Mouse (Mus musculus) gastrocnemius, postnatal 10 days (tissue): ENCODE results near the gene 2310033P09Rik. TPM values are rescaled to one million over a fixed set of nuclear protein-coding genes. Genes with fewer than 3 reads are reported as not detected.
A peak's percentile ranks its signal among the peaks of the same experiment; 100 is the strongest.
"Not testable (repeated sequence)": the region's sequence is repeated elsewhere in the genome, so short reads cannot be mapped to it uniquely, and the experiment has no call there.

Experiments used
- DNase-seq: peaks from one replicate; pipeline ENCODE4 v3.0.0; 2021; ENCODE audit warnings: mixed read lengths
- total RNA-seq, 2 experiments: library from RNA; stranded (reverse); gene quantifications; 2 replicates each; pipeline ENCODE4 v1.2.3; 2021

The 2310033P09Rik gene
- total RNA-seq, 2 experiments from 2014 or later = 6.1 to 6.3 TPM

DNA sequence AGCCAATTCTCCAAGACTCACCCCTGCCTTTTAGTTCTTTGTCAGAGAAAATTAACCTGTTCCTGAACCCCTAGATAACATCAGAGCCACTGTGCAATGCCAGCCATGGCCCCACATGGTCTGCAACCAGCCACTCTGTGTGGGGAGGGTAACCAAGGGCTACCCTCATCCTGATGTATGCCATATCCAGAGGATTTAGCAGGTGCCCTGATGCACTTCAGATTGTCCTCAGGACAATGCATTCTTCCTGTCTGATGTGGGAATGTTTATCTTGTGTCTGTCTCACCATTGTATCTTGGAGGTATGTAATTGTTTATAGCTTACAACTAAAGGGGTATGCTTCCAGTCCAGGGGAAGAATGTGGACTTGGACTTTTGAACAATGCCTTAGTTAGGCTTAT is 11.9 kb upstream of the 2310033P09Rik start:
- no peak for DNase-seq

DNA sequence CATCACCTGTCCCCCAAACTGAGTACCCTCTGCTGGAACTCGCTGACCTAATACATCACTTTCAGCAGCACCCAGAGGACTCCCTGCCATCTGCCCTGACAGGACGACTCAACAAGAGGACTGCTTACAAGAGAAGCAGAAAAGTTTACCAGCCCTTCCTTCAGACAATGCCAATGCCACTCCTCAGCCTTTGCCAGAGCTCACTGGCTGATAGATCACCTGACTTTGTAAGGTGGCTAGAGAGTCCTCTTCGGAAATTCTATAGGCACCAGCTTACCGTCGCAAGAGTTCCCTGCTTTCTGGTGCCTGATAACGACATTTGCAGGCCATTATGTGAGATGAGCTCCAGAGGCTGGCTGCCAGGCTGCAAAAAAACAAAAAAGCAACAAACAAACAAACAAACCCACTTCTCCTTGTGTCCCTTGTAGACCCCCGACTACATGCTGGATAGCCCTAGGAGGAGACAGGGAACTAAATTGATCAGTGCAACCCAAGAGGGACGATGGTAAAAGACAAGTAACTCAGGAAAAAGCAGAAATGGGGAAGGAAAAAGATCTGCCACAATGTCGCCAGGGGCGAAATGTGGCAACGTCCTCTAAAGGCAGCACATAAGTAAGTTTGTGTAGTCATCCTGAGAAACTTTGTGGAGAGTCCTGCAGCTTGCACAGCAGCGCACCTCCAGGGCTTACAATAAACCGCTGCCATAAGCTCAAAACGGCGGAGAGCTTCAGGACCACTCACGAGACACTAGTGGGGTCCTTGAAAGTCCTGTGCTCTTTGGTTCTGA is 6.7 kb upstream of the 2310033P09Rik start:
- no peak for DNase-seq

DNA sequence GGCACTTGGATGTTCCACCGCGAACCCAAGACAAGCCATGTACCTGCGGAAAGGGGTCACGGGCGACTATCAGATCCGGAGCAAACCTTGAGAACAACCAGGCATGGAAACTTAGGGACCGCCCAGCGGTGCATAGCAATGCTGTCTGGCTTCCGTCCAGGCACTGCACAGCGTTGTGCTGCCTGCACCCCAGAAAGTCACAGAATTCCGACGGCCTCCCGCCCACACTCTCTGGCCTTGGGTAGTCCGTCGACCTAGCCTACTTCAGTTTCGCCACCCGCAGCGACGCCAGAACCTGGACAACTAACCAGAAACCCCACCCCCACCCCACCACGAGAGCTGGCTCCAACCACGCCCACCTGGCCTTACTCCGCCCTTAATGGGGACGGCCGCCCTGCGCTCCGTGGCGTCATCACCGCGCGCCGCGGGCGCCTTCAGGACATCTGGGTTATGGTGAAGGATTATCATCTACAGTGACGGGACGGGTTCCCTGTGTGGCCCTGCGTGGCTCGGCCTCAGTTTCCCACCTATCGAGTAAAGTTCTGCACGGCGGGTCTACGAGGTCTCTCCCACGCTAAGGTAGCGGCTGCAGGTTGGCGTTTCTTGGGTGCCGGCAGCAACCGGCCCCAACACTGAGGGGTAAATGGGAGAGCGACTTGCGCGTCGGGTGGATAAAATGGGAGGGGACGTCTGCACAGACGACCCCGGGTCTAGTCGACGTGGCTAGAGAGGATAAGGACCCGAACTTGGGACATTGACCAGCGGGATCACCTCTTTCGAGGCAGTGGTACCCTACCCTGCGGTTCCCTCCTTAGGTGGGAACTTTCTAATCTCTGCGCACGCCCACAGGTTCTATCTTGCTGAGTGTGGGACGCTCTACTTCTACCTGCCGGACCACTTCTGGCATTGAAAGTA is 5.8 kb upstream of the 2310033P09Rik start, which contains the start of gene Mrpl55:
Gene Mrpl55, plus strand, starts transcription at position 406 of the 915 bp plus-strand sequence.
- peak; percentile 97 for DNase-seq

GRCm38 (mm10) chr11:59209003-59209441 is 901 bp downstream of the 2310033P09Rik start:
- peak; percentile 59 for DNase-seq

GRCm38 (mm10) chr11:59209580-59209979 is 1.5 kb downstream of the 2310033P09Rik start:
- no peak for DNase-seq

DNA sequence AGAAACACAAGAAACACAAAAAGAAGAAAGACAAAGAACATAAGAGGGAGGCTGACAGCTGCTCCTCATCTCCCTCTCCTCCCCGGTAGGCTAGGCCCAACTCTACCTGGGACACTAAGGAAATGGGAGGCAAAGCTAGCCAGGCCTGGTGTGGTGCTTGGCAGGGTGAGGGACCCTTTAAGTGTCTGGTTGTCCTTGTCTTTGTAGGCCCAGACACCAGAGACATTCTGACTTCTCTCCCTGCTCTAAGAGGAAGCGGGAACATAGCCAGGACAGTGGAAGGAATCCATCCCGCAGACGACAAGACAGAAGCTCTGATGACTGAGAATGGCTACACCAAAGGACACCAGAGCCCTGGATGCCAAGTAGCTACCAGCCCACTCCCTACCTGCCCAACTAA is 1.9 kb downstream of the 2310033P09Rik start:
- DNase-seq = no peak

DNA sequence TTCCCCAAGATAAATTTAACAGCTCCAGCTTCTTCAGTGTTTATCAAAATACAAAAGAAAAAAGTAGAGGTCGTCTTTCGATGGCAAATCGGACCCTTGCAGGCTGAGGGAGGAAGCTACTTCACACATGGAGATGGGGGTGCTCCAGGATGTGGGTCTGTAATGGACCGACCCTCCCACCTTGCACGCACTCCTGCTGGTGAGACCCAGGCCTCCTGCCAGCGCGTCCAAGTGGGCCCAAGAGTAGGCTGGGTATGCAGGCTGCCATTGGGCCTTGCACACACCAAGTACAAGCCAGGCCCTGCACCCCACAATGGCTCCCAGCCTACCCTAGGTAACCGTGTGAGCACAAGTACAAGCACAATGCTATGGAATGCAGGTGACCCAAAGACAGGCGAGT is 3.4 kb downstream of the 2310033P09Rik start:
- not testable (repeated sequence) for DNase-seq

- DNase-seq = not testable (repeated sequence)
Observed at GRCm38 (mm10) chr11:59212320-59212719, 4.2 kb downstream of the 2310033P09Rik start.

GRCm38 (mm10) chr11:59212892-59213494 is 4.9 kb downstream of the 2310033P09Rik start:
- no peak for DNase-seq

DNA sequence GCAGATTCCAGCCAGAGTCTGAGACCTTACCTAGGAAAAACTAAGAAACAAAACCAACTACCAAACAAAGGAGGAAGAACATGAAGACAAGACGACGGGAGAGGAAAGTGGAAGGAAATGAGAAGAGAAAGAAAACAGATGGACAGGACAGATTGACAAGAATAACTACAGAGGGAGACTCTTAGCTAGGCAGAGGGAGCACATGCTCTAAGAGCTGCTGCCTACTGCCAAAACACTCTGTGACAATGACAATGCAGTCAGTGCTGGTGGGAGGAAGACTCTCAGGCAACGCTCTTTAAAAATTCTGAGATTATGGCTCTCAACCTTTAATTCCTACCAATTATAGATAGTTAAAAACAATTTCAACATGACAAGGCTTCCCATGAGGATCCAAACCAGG is 8.8 kb downstream of the 2310033P09Rik start:
- no peak for DNase-seq

DNA sequence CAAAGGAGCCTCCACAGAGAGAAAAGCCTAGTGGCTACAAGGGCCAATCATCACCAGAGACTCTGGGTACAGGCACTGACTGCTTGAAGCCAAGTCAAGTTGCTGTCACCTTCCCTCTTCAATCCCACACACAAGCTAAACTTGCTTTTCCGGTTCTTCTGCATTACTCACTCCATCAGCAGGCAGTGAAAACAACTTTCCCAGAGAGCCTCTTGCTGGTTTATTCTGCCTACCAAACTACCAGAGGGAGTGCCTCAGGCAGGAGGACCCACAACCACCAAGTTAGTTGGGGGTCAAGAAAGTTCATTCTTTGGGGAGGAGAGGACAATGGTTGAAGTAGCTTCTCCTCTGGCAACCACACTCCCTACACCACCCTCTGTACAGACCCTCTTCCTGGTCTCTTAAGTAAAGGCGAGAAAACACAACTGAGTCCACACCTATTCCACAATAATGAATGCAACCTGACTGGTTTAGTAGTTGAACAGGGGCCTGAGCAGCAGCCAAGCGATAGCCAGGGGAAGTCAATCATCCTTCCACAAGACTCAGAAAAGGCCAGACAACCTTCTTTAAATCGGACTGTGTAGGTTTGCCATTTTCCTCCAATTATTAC is 10.4 kb downstream of the 2310033P09Rik start:
- DNase-seq = no peak

DNA sequence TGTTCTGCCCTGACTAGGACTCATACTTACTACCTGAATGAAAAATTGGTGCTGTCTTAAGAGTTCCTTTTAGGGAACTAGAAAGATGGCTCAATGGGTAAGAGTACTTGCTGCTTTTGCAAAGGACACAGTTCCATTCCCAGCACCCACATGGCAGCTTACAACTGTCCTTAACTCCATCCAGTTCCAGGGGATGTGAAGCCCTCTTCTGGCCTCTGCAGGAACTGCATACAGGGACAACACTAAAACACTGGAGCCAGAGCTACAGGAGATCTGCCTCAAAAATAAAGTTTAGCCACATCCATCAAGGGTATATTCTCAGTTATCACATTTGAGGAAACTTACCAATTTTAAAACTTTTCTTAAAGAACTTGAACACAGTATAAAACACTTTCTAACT is 10.9 kb downstream of the 2310033P09Rik start:
- DNase-seq = no peak

DNA sequence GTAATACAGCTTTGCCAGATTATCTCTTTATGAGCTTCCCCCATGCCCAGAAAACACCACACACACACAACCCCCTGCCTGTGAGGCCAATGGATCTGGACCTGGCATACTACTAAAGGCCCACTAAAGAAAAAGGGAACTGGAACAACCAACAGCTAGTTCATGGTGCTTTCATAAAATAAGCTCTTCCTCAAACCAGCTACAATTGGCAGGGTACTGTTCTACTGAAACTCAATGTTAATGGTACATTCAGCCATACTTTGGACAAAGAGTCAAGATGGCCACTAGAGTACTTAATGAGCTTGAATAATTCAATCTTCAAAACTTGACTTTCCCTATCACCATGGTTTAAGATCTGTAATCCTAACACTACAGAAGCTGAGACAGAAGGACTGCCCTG is 13.5 kb downstream of the 2310033P09Rik start:
- DNase-seq = no peak

DNA sequence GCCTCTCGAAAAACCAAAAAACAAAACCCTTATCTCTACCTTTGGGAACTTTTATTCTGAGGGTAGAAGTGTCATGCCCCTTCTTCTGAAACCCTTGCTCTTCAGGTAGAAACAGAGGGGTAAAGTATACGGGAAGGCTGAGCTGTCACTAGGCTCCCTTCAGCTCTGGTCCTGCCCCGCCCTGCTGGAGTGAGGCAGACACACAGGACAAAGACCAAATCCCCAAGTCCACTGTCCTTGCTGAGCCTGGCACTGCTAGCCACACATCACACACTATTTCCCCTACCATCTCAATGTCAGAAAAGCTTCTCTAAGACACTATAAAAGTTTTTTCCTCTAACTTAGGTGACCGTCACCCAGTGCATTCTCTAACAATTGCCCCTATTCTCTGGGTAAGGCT is 14.2 kb downstream of the 2310033P09Rik start:
- DNase-seq = no peak

- no peak for DNase-seq
Observed at GRCm38 (mm10) chr11:59224025-59224424, 15.9 kb downstream of the 2310033P09Rik start.

- DNase-seq = no peak
Observed at GRCm38 (mm10) chr11:59224470-59224869, 16.3 kb downstream of the 2310033P09Rik start.

DNA sequence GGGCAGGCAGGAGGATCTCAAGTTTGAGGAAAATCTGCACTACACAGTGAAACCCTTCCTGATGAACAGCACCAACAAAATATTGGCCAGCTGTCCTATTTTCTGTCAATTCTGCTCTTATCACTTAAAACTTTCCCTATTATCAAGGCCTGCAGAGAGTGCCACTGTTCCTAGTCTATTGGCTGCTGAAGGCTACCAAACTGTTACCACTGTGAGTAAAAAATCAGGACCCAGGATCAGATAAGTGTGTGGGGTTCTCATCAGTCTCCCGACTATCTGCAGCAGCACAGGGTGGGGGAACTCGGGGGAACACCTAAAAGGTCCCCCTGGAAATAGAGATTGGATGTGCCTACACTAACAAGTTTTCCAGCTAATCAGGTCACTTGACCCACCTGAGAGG is 17.0 kb downstream of the 2310033P09Rik start:
- DNase-seq = no peak

- no peak for DNase-seq
Observed at GRCm38 (mm10) chr11:59226251-59226650, 18.1 kb downstream of the 2310033P09Rik start.

DNA sequence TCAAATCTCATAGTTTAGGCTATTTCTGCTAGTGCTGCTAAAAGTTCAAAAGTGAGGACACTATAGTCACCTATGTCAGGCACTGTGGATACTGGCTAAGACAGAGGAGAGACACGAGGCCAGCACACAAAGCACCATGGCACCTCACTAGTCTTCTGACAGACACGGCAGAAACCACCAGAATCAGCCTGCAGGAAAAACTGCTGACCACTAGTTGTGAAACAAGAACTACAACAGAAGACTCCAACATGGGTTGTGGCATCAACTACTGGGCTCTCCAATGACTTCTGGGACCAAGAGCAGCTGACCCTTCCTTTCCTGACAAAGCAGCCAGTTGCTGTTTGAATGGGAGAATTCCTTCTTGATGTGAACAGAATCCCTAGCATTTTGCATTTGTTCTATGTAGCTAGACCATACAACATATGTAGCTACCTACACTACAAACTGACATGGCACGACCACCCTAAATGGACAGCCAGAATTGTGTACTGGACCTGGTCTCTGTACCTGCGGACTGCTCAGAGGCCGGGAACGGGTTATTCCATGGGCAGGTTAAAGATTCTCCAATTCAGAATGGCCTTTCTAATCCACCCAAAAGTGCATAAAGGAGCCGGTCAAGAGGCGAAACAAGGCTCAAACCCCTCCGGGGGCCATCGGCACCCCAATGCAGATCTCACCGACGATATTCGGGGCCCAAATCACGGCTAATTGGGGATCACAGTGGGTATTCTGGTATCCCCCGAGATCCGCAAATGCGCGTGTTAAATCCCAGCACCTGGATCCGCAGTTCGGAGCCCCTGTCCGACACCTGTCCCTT is 18.9 kb downstream of the 2310033P09Rik start:
- no peak for DNase-seq

- no peak for DNase-seq
Observed at GRCm38 (mm10) chr11:59227604-59228121, 19.5 kb downstream of the 2310033P09Rik start.
